Mouse (Mus musculus) lung, adult 2 months (tissue): ENCODE measurements around the gene Pi4ka.

ENCODE experiments used
- CTCF ChIP-seq: fragments of 200-500 bp; IDR thresholded peaks from 2 replicates; pipeline ENCODE4 v1.5.1; 2011; ENCODE audit warnings: mild to moderate bottlenecking, low read length, control low read depth; ENCODE audit not compliant: insufficient read depth
- POLR2A ChIP-seq: fragments of 200-500 bp; IDR thresholded peaks from 2 replicates; pipeline ENCODE4 v1.6.1; 2011; ENCODE audit warnings: low read depth, mild to moderate bottlenecking, control low read depth, low read length, borderline replicate concordance; ENCODE audit errors: extremely low read depth

DNA sequence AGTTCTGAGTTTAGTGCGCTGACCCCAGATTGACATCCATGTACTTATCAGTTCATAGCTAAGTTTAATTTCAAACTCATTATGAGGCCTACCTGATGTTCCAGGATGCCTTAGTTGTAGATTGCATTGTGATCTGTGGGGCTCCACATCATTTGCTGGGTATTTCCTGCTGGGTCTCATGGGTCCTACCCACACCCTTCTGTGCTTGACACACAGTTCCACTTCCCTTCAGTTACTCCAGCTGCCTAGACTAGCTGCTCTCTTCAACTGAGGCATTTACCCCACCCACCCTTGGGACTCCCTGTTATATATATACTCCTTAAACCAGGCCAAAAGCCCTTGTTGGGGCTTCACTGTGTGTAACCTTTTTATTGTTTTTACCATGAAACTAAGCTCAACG is 2.9 kb upstream of the Pi4ka start:
- TF ChIP-seq CTCF (no peak), POLR2A (no peak)
